Mouse (Mus musculus) kidney, adult 2 months (tissue): ENCODE results near the gene Prkag2. TPM values are rescaled to one million over a fixed set of nuclear protein-coding genes. Genes with fewer than 3 reads are reported as not detected.

Experiments
- DNase-seq: peaks from one replicate; pipeline ENCODE4 v3.0.0; 2021
- H3K27ac ChIP-seq: fragments of 200-500 bp; 2 replicates; pipeline ENCODE4 v1.5.1; 2012; ENCODE audit warnings: low read depth, low read length, control low read depth, inconsistent platforms; ENCODE audit not compliant: insufficient read depth
- H3K27me3 ChIP-seq: fragments of 200-500 bp; replicated peaks from 2 replicates; pipeline ENCODE4 v1.6.1; 2012; ENCODE audit warnings: mild to moderate bottlenecking, moderate library complexity, low read length, inconsistent platforms; ENCODE audit not compliant: control insufficient read depth, insufficient read depth
- H3K36me3 ChIP-seq: fragments of 200-500 bp; 2 replicates; pipeline ENCODE4 v1.6.1; 2012; ENCODE audit warnings: mild to moderate bottlenecking, moderate library complexity, low read length, inconsistent platforms; ENCODE audit not compliant: control insufficient read depth, insufficient read depth
- H3K4me1 ChIP-seq: fragments of 200-500 bp; 2 replicates; pipeline ENCODE4 v1.6.1; 2011; ENCODE audit warnings: low read length; ENCODE audit not compliant: control insufficient read depth, insufficient read depth
- H3K4me3 ChIP-seq: fragments of 200-500 bp; 2 replicates; pipeline ENCODE4 v1.5.1; 2011; ENCODE audit warnings: mild to moderate bottlenecking, low read depth, low read length, control low read depth; ENCODE audit not compliant: insufficient read depth
- CTCF ChIP-seq: fragments of 200-500 bp; conservative IDR thresholded peaks from 2 replicates; pipeline ENCODE4 v1.5.1; 2011; ENCODE audit warnings: low read depth, mild to moderate bottlenecking, control low read depth, low read length, moderate library complexity, mixed read lengths; ENCODE audit not compliant: insufficient read depth, insufficient read length
- POLR2A ChIP-seq: fragments of 200-500 bp; IDR thresholded peaks from one replicate; pipeline ENCODE4 v1.6.1; 2011; ENCODE audit warnings: low read depth, low read length, control low read depth
- WGBS: fragments of 180-500 bp; shearing (Covaris S2); methylation state at CpG from one replicate; pipeline ENCODE4 v1.1.7; 2018; 5-methylcytosine and 5-hydroxymethylcytosine counted together
- polyA plus RNA-seq: library from polyadenylated mRNA; depleted of rRNA; stranded (reverse); fragments of >200 nt; gene quantifications from 2 replicates; pipeline ENCODE4 v1.2.3, GENCODE M21; 2012

Prkag2 gene
- polyA plus RNA-seq, 1 experiment = 36.8 TPM

GRCm38 (mm10) chr5:25062506-25063132, 37.8 kb downstream of the Prkag2 start:
- no peak overlapping the region for H3K27ac ChIP-seq
- 70% methylated on average over 17 of the region's 17 CpGs for WGBS
- TF ChIP-seq POLR2A (no peak), CTCF (no peak)
- peaks cover 40% of the 10 kb centered on the region for H3K4me1 ChIP-seq
- H3K27me3 ChIP-seq = no peaks in the 10 kb centered on the region
- H3K36me3 ChIP-seq = no peaks in the 10 kb centered on the region
- H3K4me3 ChIP-seq = no peak overlapping the region
- no peak for DNase-seq

GRCm38 (mm10) chr5:25058853-25059741, 41.3 kb downstream of the Prkag2 start:
- H3K27me3 ChIP-seq = no peaks in the 10 kb centered on the region
- no peak overlapping the region for H3K27ac ChIP-seq
- peaks cover 10% of the 10 kb centered on the region for H3K4me1 ChIP-seq
- DNase-seq = no peak
- H3K36me3 ChIP-seq = no peaks in the 10 kb centered on the region
- no peak overlapping the region for H3K4me3 ChIP-seq
- TF ChIP-seq POLR2A = no peak
- TF ChIP-seq CTCF = no peak
- WGBS = 48% methylated on average over 21 of the region's 21 CpGs

GRCm38 (mm10) chr5:25058417-25058816, 42.0 kb downstream of the Prkag2 start:
- 62% methylated on average over 7 of the region's 7 CpGs for WGBS
- DNase-seq = no peak
- Histone ChIP-seq H3K27me3 (no peaks in the 10 kb centered on the region), H3K4me3 (no peak overlapping the region), H3K27ac (no peak overlapping the region), H3K36me3 (no peaks in the 10 kb centered on the region), H3K4me1 (peaks cover 6% of the 10 kb centered on the region; the same call in 1 of the 2 replicates)
- no peak for TF ChIP-seq CTCF
- no peak for TF ChIP-seq POLR2A

- no peak overlapping the region for H3K4me3 ChIP-seq
- no peak for TF ChIP-seq CTCF
- no peak for TF ChIP-seq POLR2A
- peaks cover 6% of the 10 kb centered on the region; the same call in 1 of the 2 replicates for H3K4me1 ChIP-seq
- no peaks in the 10 kb centered on the region for H3K27me3 ChIP-seq
- 60% methylated on average over 4 of the region's 4 CpGs for WGBS
- H3K36me3 ChIP-seq = no peaks in the 10 kb centered on the region
- DNase-seq = no peak
- no peak overlapping the region for H3K27ac ChIP-seq
Measured at GRCm38 (mm10) chr5:25055288-25055687, 45.2 kb downstream of the Prkag2 start.

GRCm38 (mm10) chr5:25053971-25054658, 46.3 kb downstream of the Prkag2 start:
- TF ChIP-seq POLR2A = no peak
- DNase-seq = no peak
- 68% methylated on average over 7 of the region's 7 CpGs for WGBS

GRCm38 (mm10) chr5:25050827-25051226, 49.6 kb downstream of the Prkag2 start:
- no peaks in the 10 kb centered on the region for H3K27me3 ChIP-seq
- H3K27ac ChIP-seq = no peak overlapping the region
- DNase-seq = no peak
- H3K36me3 ChIP-seq = no peaks in the 10 kb centered on the region
- H3K4me1 ChIP-seq = no peaks in the 10 kb centered on the region
- H3K4me3 ChIP-seq = no peak overlapping the region
- WGBS = 70% methylated on average over 8 of the region's 8 CpGs
- TF ChIP-seq POLR2A = no peak
- no peak for TF ChIP-seq CTCF

More at GRCm38 (mm10) chr5:25053971-25054658, 46.3 kb downstream of the Prkag2 start:
- H3K27me3 ChIP-seq = no peaks in the 10 kb centered on the region
- H3K4me1 ChIP-seq = peaks cover 5% of the 10 kb centered on the region; the same call in 1 of the 2 replicates
- no peaks in the 10 kb centered on the region for H3K36me3 ChIP-seq
- no peak overlapping the region for H3K27ac ChIP-seq
- no peak overlapping the region for H3K4me3 ChIP-seq

- no peaks in the 10 kb centered on the region for H3K36me3 ChIP-seq
- 68% methylated on average over 1 of the region's 1 CpGs for WGBS
Measured at GRCm38 (mm10) chr5:25047670-25048069, 52.8 kb downstream of the Prkag2 start.

More at GRCm38 (mm10) chr5:25047670-25048069, 52.8 kb downstream of the Prkag2 start:
- Histone ChIP-seq H3K4me3 (no peak overlapping the region), H3K27me3 (no peaks in the 10 kb centered on the region), H3K4me1 (no peaks in the 10 kb centered on the region; the same call in 1 of the 2 replicates), H3K27ac (no peak overlapping the region)
- TF ChIP-seq CTCF (no peak), POLR2A (no peak)
- no peak for DNase-seq
